In the genomic region with DNA sequence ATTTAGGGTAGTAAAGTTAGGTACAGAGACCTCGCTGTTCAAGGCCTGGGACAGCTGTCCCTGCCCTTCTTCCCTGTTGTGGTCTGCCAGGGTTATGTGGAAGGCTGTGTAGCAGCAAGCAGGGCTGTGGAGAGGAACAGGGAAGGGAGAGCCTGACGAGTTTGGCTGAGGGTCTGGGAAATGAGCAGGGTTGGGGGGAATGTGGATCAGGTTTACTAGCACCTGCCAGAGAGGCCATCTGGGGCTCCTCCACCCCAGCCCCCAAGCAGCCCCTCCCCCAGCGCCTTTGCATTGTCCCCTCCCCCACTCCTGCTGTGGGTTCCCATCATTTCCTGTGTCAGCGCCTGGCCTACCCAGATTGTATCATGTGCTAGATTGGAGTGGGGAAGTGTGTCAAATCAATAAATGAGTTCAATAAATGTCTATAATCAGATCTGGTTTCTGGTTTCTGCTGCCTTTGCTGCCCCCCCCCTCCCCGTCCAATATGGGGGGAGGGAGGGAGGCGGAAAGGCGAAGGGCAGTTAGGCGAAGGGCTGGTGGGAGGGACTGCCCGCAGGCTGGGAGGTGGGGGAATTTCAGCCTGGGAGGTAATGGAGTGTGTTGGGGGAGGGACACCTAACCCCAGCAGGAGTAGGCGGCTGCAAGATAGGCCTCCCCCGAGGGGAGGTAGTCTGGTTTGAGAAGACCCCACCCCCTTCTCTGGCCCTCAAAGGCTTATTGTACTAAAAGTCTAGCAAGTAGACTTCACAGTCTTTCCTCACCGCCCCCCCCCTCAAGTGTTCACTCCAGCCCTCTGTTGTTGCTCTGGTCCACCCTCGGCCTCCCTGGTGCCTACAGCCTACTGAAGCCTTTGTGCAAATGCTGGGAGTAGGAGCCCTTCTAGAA, we compare ENCODE assay signal across 9 mouse cellular contexts. TPM values are rescaled to one million over a fixed set of nuclear protein-coding genes. Genes with fewer than 3 reads are reported as not detected.
DNase-seq lines count a peak whose midpoint lies in the region; ATAC-seq and TF ChIP-seq lines count a peak whose summit lies in the region.
"Had no signal": no experiment of that assay in that cellular context is flagged by ENCODE, and none has a peak within 500 bp of the region (broad histone marks: within the 10 kb centered on the region; RNA-seq: fewer than 3 reads in every experiment).

No protein-coding gene starts in this region.

- no peak for TF ChIP-seq CTCF in bone marrow, adult 2 months (IDR thresholded peaks at IDR 0.05; ENCODE audit: control insufficient read depth, insufficient read depth, low read length)

- DNase-seq in cerebellum, postnatal 10 days: peak; percentile 64 to 67
- no peak for DNase-seq in cerebellum, adult 9-10 months
- DNase-seq in left cerebral cortex, adult 18-20 months (ENCODE audit: low spot score in 2 of 2): no peak
- DNase-seq in frontal cortex, adult 2 months (ENCODE audit: extremely low spot score in 1 of 2, low spot score in 1 of 2): no peak

- no peak overlapping the region for H3K4me2 ChIP-seq in hindbrain, embryonic 15.5 days
- H3K4me2 ChIP-seq in midbrain, embryonic 16.5 days (ENCODE audit: low read length): no peak overlapping the region

- no peak overlapping the region for H3K4me3 ChIP-seq in bone marrow, adult 2 months (replicated peaks; ENCODE audit: control insufficient read depth, low read depth, low read length)
- no peak overlapping the region for H3K4me3 ChIP-seq in hindbrain, embryonic 15.5 days
- H3K4me3 ChIP-seq in midbrain, embryonic 16.5 days (ENCODE audit: low read depth, low read length): no peak overlapping the region

- 15% methylated on average over 13 of the region's 13 CpGs for WGBS in bone marrow, adult 2 months
- WGBS in hindbrain, embryonic 15.5 days: 18% methylated on average over 10 of the region's 13 CpGs
- whole genome bisulfite sequencing in midbrain, embryonic 16.5 days: 23% methylated on average over 8 of the region's 13 CpGs

- 0 out of 2 replicates have a peak overlapping the region, but pooled peaks have one; percentile 15 for H3K27ac ChIP-seq in bone marrow, adult 2 months (ENCODE audit: control insufficient read depth, insufficient read depth, low read depth, low read length, poor library complexity)
- H3K27ac ChIP-seq in hindbrain, embryonic 15.5 days (replicated peaks): 0 out of 2 replicates have a peak overlapping the region, but pooled peaks have one; percentile 30
- no peak overlapping the region for H3K27ac ChIP-seq in midbrain, embryonic 16.5 days (ENCODE audit: low read length)

- no peaks in the 10 kb centered on the region; the same call in 1 of the 2 replicates for H3K4me1 ChIP-seq in bone marrow, adult 2 months (ENCODE audit: control insufficient read depth, insufficient read depth, low read length)
- peaks cover under 1% of the 10 kb centered on the region; the same call in 1 of the 2 replicates for H3K4me1 ChIP-seq in hindbrain, embryonic 15.5 days (replicated peaks)
- no peaks in the 10 kb centered on the region; the same call in 1 of the 2 replicates for H3K4me1 ChIP-seq in midbrain, embryonic 16.5 days (ENCODE audit: control insufficient read depth, insufficient read depth, low read length)

- no peak for TF ChIP-seq POLR2A in bone marrow, adult 2 months (IDR thresholded peaks at IDR 0.05; ENCODE audit: borderline replicate concordance, control insufficient read depth, low read depth, low read length)

- no peaks in the 10 kb centered on the region for H3K9me3 ChIP-seq in hindbrain, embryonic 15.5 days
- no peaks in the 10 kb centered on the region for H3K9me3 ChIP-seq in midbrain, embryonic 16.5 days (replicated peaks; ENCODE audit: control insufficient read depth, low read length, poor library complexity, severe bottlenecking)

- no peaks in the 10 kb centered on the region for H3K36me3 ChIP-seq in hindbrain, embryonic 15.5 days
- no peaks in the 10 kb centered on the region for H3K36me3 ChIP-seq in midbrain, embryonic 16.5 days (ENCODE audit: control insufficient read depth, insufficient read depth, low read length)

- H3K27me3 ChIP-seq in hindbrain, embryonic 15.5 days: no peaks in the 10 kb centered on the region
- no peaks in the 10 kb centered on the region for H3K27me3 ChIP-seq in midbrain, embryonic 16.5 days (ENCODE audit: control insufficient read depth, insufficient read depth, low read depth, low read length)

- ATAC-seq in hindbrain, embryonic 15.5 days (ENCODE audit: low FRiP score, low read depth): 0 out of 2 replicates have a peak, but pooled peaks have one; percentile 30
- ATAC-seq in midbrain, embryonic 16.5 days: peak; percentile 58; the same call in 1 of the 2 replicates
- no peak for ATAC-seq in monocyte, adult 5-6 weeks (replicated peaks; ENCODE audit: insufficient number of reproducible peaks, low FRiP score, low TSS enrichment, poor library complexity, severe bottlenecking)

- H3K9ac ChIP-seq in hindbrain, embryonic 15.5 days: no peak overlapping the region
- H3K9ac ChIP-seq in midbrain, embryonic 16.5 days (ENCODE audit: low read depth, low read length): no peak overlapping the region

RNA-seq across cellular contexts. Expression of a gene that starts 3.1 kb away (rescaled TPM):
- not detected in 2 replicates for polyA plus RNA-seq in bone marrow, adult 2 months (2011; ENCODE audit: insufficient read depth, insufficient read length, low replicate concordance, missing spikeins)
- polyA plus RNA-seq in hindbrain, embryonic 15.5 days (2015; fragmentation: Nextera tagmentation; extraction: Ambion mirVana): 0.21 TPM in 1 of 2 replicates, not detected in the other
- not detected in 2 replicates for polyA plus RNA-seq in midbrain, embryonic 16.5 days (2015; fragmentation: Nextera tagmentation; extraction: Ambion mirVana)
- 10.8 to 15.8 TPM (median 13.4 TPM) in 3 replicates for total RNA-seq in monocyte, adult 5-6 weeks (2017)
- total RNA-seq in left cerebral cortex, adult 18-20 months (2021): not detected
- polyA plus RNA-seq in frontal cortex, adult 2 months (2012; rRNA removed): not detected in 2 replicates
- polyA plus RNA-seq: large intestine, adult 2 months had no signal

RNA-seq across cellular contexts. Expression of a gene that starts 6.4 kb away (rescaled TPM):
- polyA plus RNA-seq in bone marrow, adult 2 months (2011; ENCODE audit: insufficient read depth, insufficient read length, low replicate concordance, missing spikeins): 20.9 and 23.4 TPM in 2 replicates
- polyA plus RNA-seq in hindbrain, embryonic 15.5 days (2015; fragmentation: Nextera tagmentation; extraction: Ambion mirVana): 0.85 and 1.0 TPM in 2 replicates
- polyA plus RNA-seq in midbrain, embryonic 16.5 days (2015; fragmentation: Nextera tagmentation; extraction: Ambion mirVana): 0.57 and 0.65 TPM in 2 replicates
- 14.0 to 20.8 TPM (median 14.5 TPM) in 3 replicates for total RNA-seq in monocyte, adult 5-6 weeks (2017)
- 10 to 100 TPM; 16.1 to 19.1 TPM for total RNA-seq in left cerebral cortex, adult 18-20 months (2021)
- 11.5 and 12.2 TPM in 2 replicates for polyA plus RNA-seq in frontal cortex, adult 2 months (2012; rRNA removed)

RNA-seq across cellular contexts. Expression of a gene that starts 7.4 kb away (rescaled TPM):
- polyA plus RNA-seq in bone marrow, adult 2 months (2011; ENCODE audit: insufficient read depth, insufficient read length, low replicate concordance, missing spikeins): 12.4 and 32.4 TPM in 2 replicates
- polyA plus RNA-seq in hindbrain, embryonic 15.5 days (2015; fragmentation: Nextera tagmentation; extraction: Ambion mirVana): 6.4 TPM in 2 replicates
- 5.6 and 5.7 TPM in 2 replicates for polyA plus RNA-seq in midbrain, embryonic 16.5 days (2015; fragmentation: Nextera tagmentation; extraction: Ambion mirVana)
- 206 to 400 TPM (median 270 TPM) in 3 replicates for total RNA-seq in monocyte, adult 5-6 weeks (2017)
- 1 to 10 TPM in 1 of 2 experiments, under 1 TPM in 1; 0.86 to 1.3 TPM for total RNA-seq in left cerebral cortex, adult 18-20 months (2021)
- polyA plus RNA-seq in frontal cortex, adult 2 months (2012; rRNA removed): 3.8 and 4.3 TPM in 2 replicates

RNA-seq across cellular contexts. Expression of a gene that starts 8.1 kb away (rescaled TPM):
- not detected in 2 replicates for polyA plus RNA-seq in bone marrow, adult 2 months (2011; ENCODE audit: insufficient read depth, insufficient read length, low replicate concordance, missing spikeins)
- not detected in 2 replicates for polyA plus RNA-seq in hindbrain, embryonic 15.5 days (2015; fragmentation: Nextera tagmentation; extraction: Ambion mirVana)
- not detected in 2 replicates for polyA plus RNA-seq in midbrain, embryonic 16.5 days (2015; fragmentation: Nextera tagmentation; extraction: Ambion mirVana)
- not detected in 3 replicates for total RNA-seq in monocyte, adult 5-6 weeks (2017)
- total RNA-seq in left cerebral cortex, adult 18-20 months (2021): not detected
- not detected in 2 replicates for polyA plus RNA-seq in frontal cortex, adult 2 months (2012; rRNA removed)
- polyA plus RNA-seq: large intestine, adult 2 months had no signal

RNA-seq across cellular contexts. Expression of a gene that starts 13.1 kb away (rescaled TPM):
- 122 and 196 TPM in 2 replicates for polyA plus RNA-seq in bone marrow, adult 2 months (2011; ENCODE audit: insufficient read depth, insufficient read length, low replicate concordance, missing spikeins)
- 26.4 and 26.9 TPM in 2 replicates for polyA plus RNA-seq in hindbrain, embryonic 15.5 days (2015; fragmentation: Nextera tagmentation; extraction: Ambion mirVana)
- polyA plus RNA-seq in midbrain, embryonic 16.5 days (2015; fragmentation: Nextera tagmentation; extraction: Ambion mirVana): 24.4 and 26.0 TPM in 2 replicates
- 42.5 to 73.8 TPM (median 57.7 TPM) in 3 replicates for total RNA-seq in monocyte, adult 5-6 weeks (2017)
- total RNA-seq in left cerebral cortex, adult 18-20 months (2021): 10 to 100 TPM; 20.5 to 22.3 TPM
- polyA plus RNA-seq in frontal cortex, adult 2 months (2012; rRNA removed): 38.8 and 48.1 TPM in 2 replicates

Comparison
In these comparisons a context has a peak if more than half of its experiments do, and no peak if none do; other contexts are left out.
1. DNase-seq: peak in cerebellum, postnatal 10 days (2 of 2); none in cerebellum, adult 9-10 months (single experiment), left cerebral cortex, adult 18-20 months (0 of 2) and frontal cortex, adult 2 months (0 of 2).